Mouse (Mus musculus) urinary bladder, adult 18-20 months (tissue): ENCODE measurements at regions not wholly inside any gene's neighbourhood (a gene's known extent, or its start where the extent isn't known, plus 50 kb on each side); places are given as distances from the start of the nearest gene placed in this dataset.

Experiments
- DNase-seq, 2 experiments: peaks; one replicate each; pipeline ENCODE4 v3.0.0; 2022; ENCODE audit warnings: low spot score in 2 of 2, mixed read lengths in 2 of 2

DNA sequence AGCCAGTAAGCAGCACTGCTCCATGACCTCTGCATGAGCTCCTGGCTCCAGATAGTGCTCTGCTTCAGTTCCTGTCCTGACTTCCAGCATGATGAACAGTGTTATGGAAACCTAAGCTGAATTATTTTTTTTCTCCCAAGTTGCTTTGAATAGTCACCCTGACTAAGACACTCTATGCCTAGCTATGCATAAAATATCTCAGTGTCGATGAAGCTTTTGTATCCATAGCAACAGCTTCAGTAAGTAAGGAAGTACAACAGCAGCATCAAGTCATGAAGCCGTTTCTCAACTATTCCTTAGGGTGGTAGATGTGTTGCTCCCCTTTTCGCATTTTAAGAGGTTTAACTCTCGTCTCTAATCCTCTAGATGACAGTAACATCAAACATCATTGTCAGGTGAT is 228.4 kb upstream of the Gpc5 start:
- no peak for DNase-seq

DNA sequence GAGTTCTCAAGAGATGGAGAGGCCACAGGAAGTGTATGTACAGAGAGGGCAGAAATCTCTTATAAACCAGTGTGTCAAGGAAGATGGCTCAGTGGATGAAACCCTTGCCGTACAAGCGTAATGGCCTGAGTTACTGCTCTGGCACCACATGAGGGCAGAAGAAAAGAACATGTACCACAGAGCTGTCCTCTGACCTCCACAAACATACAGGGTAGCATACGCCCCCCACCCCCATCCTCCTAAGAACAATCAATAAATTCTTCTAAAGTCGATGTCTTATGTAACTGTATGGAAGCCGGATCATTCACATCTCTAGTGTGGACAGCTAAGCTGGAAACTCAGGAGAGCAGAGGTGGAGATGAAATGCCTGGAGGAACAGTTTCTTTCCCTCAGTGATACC is 227.9 kb upstream of the Gpc5 start:
- DNase-seq: no peak

DNA sequence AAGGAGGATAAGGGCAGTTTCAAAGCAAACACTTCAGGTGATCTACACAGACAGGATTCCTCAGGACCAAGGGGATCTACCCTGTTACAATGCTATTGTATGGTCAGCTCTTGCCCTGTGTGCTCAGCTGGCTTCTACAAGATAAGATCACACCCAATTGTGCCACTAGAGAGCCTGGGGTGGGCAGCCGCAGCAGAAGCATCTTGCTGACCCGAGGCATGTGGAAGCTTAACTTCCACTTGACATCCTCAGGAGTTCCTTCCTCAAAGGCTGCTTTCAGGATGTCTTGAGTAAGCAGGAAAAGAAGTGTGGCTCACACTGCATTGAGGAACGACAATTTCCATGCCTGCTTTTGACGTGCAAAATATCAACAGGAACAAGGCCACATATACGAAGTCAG is 222.8 kb upstream of the Gpc5 start:
- DNase-seq: no peak

DNA sequence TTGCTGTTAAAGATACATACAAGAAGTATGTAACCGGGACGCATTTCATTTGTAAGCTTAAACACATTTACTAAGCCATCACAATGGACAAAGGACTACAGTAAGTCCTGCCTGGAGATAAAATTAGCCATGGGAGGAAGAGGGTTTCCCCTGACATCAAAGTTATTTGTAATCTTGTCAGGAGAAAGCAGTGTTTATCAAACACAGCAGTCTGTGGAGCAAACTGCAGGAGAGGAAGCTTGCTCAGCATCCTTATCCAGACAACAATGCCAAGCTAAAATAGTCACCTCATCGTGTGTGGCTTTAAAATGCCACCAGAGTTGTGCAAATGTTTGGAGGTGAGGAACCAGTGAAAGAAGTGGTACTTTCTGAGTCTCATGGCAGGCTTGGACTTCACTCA is 216.9 kb upstream of the Gpc5 start:
- no peak for DNase-seq

DNA sequence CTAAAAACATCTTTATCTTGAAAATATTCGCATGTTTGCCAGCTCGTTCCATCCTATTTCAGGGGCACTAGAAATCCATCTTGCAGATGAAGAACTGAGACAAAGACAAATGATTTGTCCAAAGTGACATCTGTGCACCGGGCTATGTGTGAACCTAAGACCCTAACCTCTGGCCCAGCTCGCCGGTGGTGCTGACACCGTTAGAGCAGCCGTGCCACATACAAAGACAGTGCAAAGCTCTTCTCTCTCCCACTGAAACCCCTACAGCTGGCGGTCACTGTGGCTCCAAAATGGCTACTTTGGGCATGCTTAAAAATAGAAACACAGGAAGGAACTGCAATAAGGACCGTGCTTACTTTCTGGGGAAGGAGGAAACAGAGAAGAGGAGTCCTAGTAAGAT is 215.6 kb upstream of the Gpc5 start:
- DNase-seq: no peak

DNA sequence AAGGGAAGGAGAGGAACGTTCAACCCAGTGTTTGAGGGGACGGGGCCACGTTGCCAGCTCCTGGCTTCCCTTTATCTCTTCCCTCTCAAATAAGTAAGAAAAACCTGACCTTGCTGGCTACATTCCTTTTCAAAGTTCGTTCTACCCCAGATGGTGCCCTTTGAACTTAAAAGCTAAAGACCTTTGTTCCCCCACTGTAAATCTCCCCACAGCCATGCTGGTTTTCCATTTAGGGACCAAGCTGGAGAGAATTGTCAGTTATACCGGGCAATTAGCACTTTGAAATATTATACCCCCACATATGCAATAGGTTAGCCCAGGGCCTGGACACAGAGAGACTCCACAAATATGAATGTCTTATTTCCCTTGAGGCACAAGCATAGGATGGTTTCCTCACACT is 214.5 kb upstream of the Gpc5 start:
- no peak for DNase-seq

DNA sequence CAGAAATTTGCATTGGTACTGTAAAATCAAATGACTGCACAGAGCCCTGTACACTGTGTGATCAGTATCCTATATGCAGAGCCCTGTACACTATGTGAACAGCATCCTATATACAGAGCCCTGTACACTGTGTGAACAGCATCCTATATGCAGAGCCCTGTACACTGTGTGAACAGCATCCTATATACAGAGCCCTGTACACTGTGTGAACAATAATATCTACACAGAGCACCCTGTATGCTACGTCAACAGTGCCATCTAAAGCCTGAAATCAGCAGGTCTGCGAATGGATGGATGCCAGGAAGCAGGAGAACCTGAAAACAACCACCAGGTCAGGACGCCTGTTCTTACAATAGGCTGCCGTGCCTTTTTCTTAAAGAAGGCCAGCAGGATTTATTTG is 211.7 kb upstream of the Gpc5 start:
- DNase-seq: no peak

DNA sequence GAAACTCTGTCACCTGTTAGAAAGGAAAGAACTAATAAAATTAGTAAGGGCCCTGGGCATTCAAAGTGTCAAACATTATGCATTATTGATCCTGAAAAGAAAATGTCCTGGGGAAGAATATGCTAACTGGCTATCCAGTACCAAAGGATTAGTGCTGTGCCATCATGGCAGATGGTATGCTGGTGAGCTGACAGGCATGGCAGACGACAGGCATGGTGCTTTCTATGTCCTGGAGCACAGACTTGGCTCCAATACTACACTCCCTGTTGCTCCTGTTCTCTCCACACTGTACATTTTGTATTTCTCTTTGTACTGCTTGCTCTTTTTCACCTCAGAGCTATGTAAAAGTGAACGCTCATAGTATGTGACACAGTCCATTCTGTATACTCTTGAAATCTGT is 187.9 kb upstream of the Gpc5 start:
- no peak for DNase-seq

DNA sequence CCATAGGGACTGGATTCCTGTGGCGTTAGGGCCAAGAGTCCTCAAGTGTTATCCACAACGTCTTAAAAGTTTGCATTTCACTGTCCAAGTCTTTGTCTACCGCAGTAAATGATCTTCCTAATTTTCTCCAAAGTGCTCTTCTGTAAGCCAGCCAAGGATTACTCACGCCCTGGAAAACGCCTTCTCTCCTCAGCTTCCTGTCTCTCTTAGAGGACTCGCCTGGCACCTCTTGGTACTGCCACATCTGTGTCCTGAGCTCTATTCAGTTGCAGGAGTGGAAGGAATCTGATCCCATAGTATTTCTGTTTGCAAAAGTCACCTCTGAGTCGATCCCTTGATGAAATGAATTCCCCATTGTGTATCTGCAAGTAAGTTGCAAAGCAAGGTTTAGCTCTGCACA is 179.7 kb upstream of the Gpc5 start:
- no peak for DNase-seq

DNA sequence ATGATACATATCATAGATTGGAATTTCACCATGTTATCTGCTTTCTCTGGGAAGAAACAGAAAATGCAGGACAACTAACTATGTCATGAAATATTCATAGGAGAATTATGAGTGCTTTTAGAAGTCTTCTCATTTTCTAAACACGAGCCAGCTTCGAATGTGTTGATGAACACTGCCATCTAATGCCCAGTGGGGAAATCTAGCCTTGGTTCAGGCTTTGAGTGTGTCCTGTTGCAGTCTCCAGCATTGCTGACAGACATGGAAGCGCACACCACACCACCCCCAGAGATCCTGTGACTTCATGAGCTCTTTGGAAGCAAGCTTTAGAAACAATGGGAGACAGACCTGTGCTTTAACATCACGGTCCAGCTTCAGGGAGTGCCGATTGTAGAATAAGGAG is 178.8 kb upstream of the Gpc5 start:
- no peak for DNase-seq

DNA sequence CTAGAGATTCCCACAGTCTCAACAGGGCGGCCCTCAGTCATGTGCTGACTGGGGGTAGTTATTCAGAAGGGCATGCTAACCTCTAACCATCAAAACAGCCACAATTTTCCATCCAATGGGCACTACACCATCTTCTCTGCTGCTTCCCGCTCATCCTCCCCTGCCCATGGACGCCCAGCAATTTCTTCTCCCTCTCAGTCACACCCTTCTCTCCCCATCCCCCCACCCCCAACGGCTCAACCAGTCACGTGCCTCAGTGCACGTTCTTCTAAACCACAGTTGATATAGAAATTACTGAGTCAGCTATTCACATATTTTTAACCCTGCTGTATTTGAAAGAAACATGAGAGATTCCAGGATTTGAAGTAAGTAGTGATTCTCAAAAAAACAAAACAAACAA is 146.3 kb upstream of the Gpc5 start:
- DNase-seq: no peak

DNA sequence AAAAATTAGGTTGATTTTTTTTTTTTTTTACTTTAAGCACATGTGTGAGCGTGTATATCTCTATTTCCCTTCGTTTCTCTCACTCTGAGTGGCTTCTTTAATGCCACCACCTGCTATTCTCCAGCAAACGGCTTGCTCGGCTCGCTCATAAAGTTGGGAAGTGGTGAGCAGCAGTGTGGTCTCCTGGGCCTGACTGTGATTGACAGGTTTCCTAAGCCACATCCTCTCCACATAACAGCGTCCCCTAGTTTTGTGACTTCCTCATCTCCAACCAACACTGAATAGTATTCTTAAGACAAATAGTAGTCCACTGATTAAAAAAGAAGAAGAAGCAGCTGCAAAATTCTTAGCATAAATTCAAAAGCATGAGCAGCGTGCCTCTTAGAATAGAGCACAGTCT is 145.7 kb upstream of the Gpc5 start:
- DNase-seq: no peak

DNA sequence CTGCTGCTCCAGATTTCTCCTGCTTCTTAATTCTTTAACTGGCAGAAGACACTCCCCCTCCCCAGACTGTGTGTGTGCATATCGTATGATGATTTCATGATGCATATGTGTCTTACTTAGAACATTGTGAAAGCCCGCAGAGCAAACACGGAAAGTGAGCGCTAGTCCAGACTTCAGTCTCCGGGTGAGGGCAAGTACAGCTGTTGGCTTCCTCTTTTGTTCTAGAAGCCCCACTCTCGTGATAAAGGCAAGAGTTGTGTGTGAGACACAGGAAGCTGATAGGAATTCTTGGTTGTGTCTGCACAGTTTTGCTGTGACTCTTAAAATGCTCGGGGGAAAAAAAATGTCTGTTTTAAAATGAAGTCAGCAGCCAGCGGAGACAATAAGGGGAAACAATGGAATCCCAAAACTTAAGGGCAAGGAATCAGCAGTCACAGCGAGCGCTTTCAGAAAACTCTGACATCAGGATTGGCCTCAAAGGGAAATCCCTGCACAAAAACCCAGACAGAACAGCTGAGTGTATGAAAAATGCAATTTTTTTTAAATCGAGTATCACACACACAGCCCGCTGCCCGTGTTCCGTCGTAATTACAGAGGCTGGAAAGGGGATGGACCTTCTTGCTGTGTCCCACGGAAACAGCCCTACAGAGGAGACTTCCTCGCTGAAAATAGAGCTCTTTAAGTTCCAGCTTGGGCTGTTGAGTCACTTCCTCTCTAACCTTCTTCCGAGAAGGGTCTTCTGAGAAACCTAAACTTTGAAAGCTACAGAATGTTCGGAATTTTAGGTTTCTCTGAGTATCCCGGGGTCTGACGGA is 143.5 kb upstream of the Gpc5 start:
- DNase-seq: no peak

DNA sequence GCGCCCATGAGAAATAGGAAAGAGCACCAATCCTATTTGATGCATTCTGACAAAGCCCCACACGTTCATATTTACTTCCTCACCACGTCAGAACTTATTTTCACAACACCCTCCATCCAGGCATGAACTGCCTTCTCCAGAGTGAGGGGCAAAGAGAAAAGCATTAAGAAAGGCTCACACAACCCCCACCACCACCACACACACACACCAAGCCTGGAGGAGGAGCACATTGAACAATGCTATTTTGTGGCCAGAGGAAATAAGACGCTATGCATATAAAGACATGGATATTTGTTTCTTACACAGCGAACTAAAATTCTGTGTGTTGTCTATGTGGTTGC is 142.9 kb upstream of the Gpc5 start:
- no peak for DNase-seq

DNA sequence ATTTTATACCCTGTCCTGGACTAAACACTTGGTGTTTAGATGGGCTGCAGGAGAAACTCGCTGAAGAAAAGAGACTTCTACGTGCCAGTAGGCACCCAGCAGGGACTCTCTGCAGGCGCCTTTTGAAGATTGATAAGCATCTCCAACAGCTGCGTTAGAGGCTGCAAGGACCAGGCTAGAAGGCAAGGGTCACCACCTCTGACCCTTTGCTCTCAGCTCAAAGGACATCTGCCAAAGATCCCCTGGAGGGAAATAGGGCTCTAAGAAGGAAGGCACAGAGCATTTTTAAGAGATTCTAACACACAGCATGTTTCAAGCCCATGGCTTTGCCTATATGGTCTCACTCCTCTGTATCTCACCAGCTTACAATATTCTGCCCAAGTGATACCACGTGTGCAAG is 139.7 kb upstream of the Gpc5 start:
- no peak for DNase-seq

DNA sequence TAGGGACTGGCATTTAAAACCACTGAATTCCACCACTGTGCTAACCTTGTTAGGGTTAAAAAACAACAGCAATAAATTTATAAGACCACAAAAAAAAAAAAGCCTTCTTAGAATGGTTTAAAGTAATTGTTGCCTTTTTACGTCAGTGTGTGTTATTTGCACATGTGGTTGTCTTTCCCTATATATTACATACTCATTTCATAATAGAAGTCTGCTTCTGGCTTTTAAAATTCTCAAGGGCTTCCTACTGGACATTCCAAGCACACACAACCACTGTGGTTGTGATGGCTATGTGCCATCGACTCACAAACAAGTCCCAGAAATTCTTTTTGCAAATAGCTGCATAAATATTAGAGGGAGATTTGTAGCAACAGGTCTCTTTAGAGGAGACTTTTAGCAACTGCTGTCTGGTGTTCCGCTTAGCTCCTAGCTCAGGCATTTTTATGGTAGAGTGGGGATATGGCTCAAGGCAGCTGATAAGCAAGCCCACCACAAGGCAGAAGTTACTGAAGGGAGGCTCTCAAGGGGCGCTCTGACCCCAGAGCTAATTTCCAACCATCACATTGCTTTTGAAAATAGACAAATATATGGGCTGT is 138.8 kb upstream of the Gpc5 start:
- DNase-seq: no peak

DNA sequence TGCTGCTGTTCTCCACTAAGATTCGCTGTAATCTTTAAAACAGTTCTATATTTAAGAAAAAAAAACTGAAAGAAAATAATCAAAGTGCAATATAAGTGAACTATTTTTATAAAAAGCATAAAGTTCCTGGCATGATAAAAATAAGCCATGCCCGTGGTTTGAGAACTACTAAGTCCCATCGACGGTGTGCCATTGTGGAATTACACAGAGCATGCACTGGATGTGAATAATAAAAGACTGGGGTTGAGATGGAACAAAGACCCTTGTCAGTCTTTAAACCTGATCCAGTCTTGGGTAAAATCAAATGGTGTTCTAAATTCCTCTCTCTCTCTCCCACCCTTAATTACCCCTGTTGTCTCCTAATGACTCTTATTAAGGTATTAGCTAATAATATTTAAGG is 137.7 kb upstream of the Gpc5 start:
- no peak for DNase-seq

DNA sequence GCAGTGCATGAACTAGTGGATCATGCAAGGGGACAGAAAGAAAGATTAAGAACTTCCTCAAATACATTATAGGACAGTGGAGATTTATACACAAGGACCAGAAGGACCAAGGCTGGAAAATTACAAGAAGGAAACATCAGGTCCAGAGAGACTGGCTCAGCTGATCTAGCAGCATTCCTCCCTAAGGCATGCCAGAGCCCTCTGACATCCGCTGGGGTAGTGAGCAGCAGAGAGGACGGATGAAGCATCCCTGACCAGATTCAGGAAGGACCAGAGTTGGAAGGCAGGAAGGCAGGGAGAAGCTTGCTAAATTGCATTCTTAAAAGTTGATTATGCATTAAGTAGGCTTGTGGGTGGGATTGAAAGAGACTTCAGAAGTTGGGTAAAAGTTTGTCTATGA is 136.4 kb upstream of the Gpc5 start:
- DNase-seq: no peak

DNA sequence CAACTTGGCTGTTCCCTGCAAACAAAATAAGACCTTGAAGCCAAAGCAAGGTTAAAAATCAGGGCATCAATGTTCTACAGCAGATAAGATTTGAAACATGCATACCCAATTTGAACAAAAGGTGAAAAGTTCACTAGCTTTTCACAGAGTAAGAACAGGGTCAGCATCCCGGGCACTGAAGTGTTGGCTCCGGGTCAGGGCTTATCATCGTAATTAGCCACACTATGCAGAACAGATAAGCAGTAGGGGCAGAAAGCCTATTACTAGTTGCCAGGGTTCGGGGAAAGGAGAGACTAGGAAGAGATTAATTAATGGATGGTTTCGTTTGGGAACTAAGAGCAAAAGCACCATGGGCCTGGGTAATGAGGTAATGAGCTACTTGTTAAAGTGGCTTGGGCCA is 131.7 kb upstream of the Gpc5 start:
- no peak for DNase-seq

DNA sequence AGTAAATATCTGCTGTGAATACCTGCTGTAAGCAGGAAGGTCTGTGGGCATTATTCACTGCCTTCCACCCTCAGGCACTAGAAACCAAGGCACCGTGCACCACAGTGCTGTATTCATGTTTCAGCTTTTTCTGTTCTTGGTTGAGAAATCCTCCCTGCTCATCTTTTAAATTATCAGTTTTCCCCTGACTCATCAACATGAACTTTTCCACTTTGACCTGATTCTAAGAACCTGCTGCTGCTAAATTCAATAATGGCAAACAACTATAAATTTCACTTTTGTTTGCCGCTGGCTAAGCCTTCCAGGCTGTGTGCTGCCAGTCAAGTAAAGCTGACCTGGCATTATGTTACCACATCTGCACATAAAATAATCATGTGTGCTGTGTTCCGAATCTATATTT is 126.1 kb upstream of the Gpc5 start:
- no peak for DNase-seq

DNA sequence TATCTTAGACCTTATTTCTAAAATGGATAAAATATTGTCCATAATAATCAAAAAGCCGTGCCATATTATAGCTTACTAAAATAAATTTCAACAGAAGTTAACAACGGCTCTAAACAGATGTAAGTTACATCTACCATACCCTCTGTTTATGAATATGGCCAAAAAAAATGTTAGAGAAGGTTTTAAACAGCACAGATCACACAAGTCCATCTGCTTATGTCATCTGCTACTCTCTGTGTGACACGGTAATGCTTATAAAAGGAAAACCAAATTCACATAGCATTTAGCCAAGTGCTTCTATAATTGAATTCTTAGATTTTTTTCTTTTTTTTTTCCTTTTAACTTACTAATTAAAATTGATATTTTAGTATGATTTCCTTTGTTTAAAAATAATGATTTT is 123.0 kb upstream of the Gpc5 start:
- no peak for DNase-seq

DNA sequence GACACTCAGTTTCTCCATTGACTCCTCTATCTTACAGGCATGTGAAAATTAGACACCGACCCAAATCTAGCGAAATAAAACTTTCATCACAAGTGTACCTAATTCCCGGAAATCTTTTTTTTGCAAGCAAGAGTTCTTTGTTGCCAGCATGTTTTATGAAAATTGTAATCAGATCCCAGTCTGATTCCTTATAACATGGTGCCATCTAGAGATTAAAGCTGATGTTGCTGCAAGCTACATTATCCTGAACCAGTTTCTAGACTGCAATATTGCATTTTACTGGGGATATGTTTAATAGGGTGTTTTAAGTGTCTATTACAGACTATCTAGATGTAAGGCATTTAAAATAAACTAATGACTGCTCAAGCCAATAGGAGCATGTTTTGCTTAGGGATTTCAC is 110.9 kb upstream of the Gpc5 start:
- DNase-seq: no peak

DNA sequence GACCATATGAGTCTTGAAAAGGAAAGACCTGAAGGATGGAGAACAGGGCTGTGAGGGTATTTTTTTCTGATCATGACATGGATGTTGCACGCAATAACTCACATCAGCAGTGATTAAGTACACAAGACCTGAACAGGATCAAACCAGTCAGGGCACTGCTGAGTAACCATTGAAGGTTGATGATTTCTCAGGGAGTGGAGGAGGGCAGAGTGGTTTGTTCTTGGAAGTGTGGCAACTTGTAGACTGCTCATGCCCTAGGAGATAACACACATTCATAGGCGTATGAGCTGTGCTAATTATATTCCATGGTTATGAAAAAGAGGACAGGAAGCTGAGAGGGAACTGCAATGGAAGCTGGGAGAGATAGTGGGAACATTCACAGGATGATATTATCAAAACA is 88.8 kb upstream of the Gpc5 start:
- DNase-seq: peak in 1 of 2 experiments; percentile 30
